Mouse (Mus musculus) kidney, adult 2 months (tissue): ENCODE results near the gene Fosb.

Experiments used
- CTCF ChIP-seq: fragments of 200-500 bp; conservative IDR thresholded peaks from 2 replicates; pipeline ENCODE4 v1.5.1; 2011; ENCODE audit warnings: low read depth, mild to moderate bottlenecking, control low read depth, low read length, moderate library complexity, mixed read lengths; ENCODE audit not compliant: insufficient read depth, insufficient read length
- POLR2A ChIP-seq: fragments of 200-500 bp; IDR thresholded peaks from one replicate; pipeline ENCODE4 v1.6.1; 2011; ENCODE audit warnings: low read depth, low read length, control low read depth

GRCm38 (mm10) chr7:19282385-19282784 lies 27.5 kb downstream of the Fosb start, which contains the start of gene Rtn2:
- TF ChIP-seq POLR2A (no peak), CTCF (no peak)
